Mouse (Mus musculus) kidney, embryonic 16.5 days (tissue): ENCODE measurements around the gene Rhno1. TPM values are rescaled to one million over a fixed set of nuclear protein-coding genes. Genes with fewer than 3 reads are reported as not detected.

Experiments used
- ATAC-seq: fragments of 200-750 bp; cut with Nextera tagmentation; 2 replicates; pipeline ENCODE4 v1.8.0; 2017; ENCODE audit warnings: moderate TSS enrichment; ENCODE audit not compliant: low FRiP score, low TSS enrichment
- H3K27ac ChIP-seq: fragments of 300-500 bp; sonication (generic); 2 replicates; pipeline ENCODE4 v1.5.1; 2014; ENCODE audit warnings: low read length
- H3K27me3 ChIP-seq: fragments of 300-500 bp; sonication (generic); 2 replicates; pipeline ENCODE4 v1.6.1; 2014; ENCODE audit warnings: low read length, control low read depth, mixed read lengths; ENCODE audit not compliant: insufficient read depth
- H3K36me3 ChIP-seq: fragments of 300-500 bp; sonication (generic); 2 replicates; pipeline ENCODE4 v1.6.1; 2014; ENCODE audit warnings: low read length, control low read depth, mixed read lengths; ENCODE audit not compliant: insufficient read depth
- H3K4me1 ChIP-seq: fragments of 300-500 bp; sonication (generic); 2 replicates; pipeline ENCODE4 v1.6.1; 2014; ENCODE audit warnings: low read length, control low read depth, mixed read lengths; ENCODE audit not compliant: insufficient read depth
- H3K4me2 ChIP-seq: fragments of 300-500 bp; sonication (generic); replicated peaks from 2 replicates; pipeline ENCODE4 v1.6.1; 2014; ENCODE audit warnings: low read depth, low read length
- H3K4me3 ChIP-seq: fragments of 300-500 bp; sonication (generic); 2 replicates; pipeline ENCODE4 v1.5.1; 2014; ENCODE audit warnings: mild to moderate bottlenecking, low read length
- H3K9ac ChIP-seq: fragments of 300-500 bp; sonication (generic); replicated peaks from 2 replicates; pipeline ENCODE4 v1.6.1; 2014; ENCODE audit warnings: low read length
- H3K9me3 ChIP-seq: fragments of 300-500 bp; sonication (generic); 2 replicates; pipeline ENCODE4 v1.6.1; 2016; ENCODE audit warnings: low read length, control low read depth
- WGBS: fragments of 180-500 bp; shearing (Covaris S2); extraction: QIAGEN DNeasy Blood & Tissue Kit; methylation state at CpG from one replicate; pipeline ENCODE4 v1.1.7; 2014; 5-methylcytosine and 5-hydroxymethylcytosine counted together
- polyA plus RNA-seq: library from polyadenylated mRNA; unstranded; fragments of >200 nt; fragmentation: Nextera tagmentation; extraction: Ambion mirVana; gene quantifications from 2 replicates; pipeline ENCODE4 v1.2.1, GENCODE M21; 2015

Rhno1 gene
- polyA plus RNA-seq, 1 experiment from 2014 or later, result 121 TPM

DNA sequence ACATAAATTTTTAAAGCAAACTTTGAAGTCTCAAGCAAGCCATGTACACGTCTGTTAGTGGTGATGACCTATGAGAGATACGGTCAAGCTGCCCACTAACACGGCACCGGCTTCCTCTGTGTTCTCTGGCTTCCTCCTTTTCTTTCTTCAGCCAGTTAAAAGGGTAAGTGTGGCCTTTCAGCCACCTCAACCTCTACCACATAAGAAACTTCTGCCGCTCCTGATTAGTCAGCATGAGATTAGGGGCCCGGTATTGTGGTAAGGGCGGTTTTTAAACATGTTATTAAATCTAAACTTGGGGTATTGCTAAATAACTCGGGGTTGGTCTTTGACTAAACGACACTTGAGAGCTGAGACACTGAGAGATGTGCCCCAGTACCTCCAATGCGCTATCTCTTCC is 17.1 kb downstream of the Rhno1 start:
- Histone ChIP-seq H3K4me2 (no peak overlapping the region), H3K36me3 (peaks cover 9% of the 10 kb centered on the region), H3K27me3 (no peaks in the 10 kb centered on the region), H3K4me1 (0 out of 2 replicates have a peak, but pooled peaks cover 5% of the 10 kb centered on the region), H3K9ac (no peak overlapping the region), H3K4me3 (no peak overlapping the region), H3K27ac (no peak overlapping the region), H3K9me3 (no peaks in the 10 kb centered on the region)
- ATAC-seq, result no peak
- WGBS, result 85% methylated on average over 10 of the region's 10 CpGs

DNA sequence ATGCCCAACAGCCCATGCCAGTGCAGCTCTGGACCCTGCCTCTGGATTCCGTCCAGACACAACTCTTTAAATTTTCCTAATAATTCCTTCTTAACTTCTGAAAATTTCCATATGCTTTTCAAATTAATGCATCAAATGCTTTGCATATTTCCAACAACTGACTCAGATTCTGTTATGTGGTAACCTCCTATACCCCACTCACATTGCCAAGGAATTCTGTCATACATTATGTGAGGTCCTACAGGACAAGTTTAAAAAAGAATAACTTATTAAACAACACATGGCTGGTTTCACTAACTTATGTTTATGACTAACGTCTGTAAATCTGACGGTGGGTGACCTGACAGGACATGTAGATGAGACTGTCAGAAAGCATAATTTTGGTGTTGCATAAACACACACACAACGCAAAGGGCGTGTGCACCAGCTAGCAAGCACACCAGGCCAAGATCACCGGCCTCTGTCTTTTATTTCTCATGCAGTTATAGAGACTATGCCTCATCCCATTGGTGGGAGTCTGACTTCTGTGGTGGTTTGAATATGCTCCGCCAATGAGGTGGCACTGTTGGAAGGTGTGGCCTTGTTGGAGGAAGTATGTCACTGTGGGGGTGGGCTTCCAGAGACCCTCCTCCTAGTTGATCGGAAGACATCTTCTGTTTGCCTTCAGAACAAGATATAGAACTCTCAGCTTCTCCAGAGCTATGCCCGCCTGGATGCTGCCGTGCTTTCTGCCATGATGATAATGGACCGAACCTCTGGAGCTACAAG is 20.6 kb downstream of the Rhno1 start:
- ATAC-seq, result peak; percentile 40; the same call in 1 of the 2 replicates
- no peak overlapping the region for H3K9ac ChIP-seq
- WGBS, result 86% methylated on average over 11 of the region's 11 CpGs
- H3K27me3 ChIP-seq, result no peaks in the 10 kb centered on the region
- peaks cover 20% of the 10 kb centered on the region for H3K4me1 ChIP-seq
- peak overlapping the region; percentile 51; the same call in 1 of the 2 replicates for H3K27ac ChIP-seq
- no peak overlapping the region for H3K4me2 ChIP-seq
- no peak overlapping the region for H3K4me3 ChIP-seq
- peaks cover 7% of the 10 kb centered on the region; the same call in 1 of the 2 replicates for H3K36me3 ChIP-seq
- H3K9me3 ChIP-seq, result no peaks in the 10 kb centered on the region

DNA sequence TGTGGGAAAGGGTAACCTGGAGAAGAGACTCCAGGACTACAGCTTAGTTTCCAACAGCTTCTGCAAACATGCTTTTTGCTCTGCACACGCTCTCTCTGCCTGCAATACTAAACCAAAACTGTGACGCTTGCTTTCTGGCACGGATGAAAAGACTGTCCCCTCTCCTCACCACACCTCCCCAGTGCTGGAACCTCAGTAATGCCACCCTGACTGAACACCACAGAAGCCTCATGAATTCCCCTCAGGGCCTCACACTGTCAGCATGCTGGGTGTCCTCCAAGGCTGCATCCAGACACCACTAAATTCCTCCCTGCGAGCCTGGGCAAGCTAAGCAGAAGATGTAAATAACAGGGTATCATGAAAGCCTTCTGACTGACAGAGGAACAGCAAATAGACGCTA is 23.8 kb downstream of the Rhno1 start:
- ATAC-seq, result no peak
- peaks cover 9% of the 10 kb centered on the region for H3K36me3 ChIP-seq
- no peak overlapping the region for H3K9ac ChIP-seq
- 28% methylated on average over 5 of the region's 5 CpGs for WGBS
- peak overlapping the region; percentile 63; the same call in 1 of the 2 replicates for H3K27ac ChIP-seq
- H3K27me3 ChIP-seq, result no peaks in the 10 kb centered on the region
- H3K9me3 ChIP-seq, result no peaks in the 10 kb centered on the region
- H3K4me2 ChIP-seq, result no peak overlapping the region
- H3K4me3 ChIP-seq, result no peak overlapping the region
- H3K4me1 ChIP-seq, result peaks cover 28% of the 10 kb centered on the region

DNA sequence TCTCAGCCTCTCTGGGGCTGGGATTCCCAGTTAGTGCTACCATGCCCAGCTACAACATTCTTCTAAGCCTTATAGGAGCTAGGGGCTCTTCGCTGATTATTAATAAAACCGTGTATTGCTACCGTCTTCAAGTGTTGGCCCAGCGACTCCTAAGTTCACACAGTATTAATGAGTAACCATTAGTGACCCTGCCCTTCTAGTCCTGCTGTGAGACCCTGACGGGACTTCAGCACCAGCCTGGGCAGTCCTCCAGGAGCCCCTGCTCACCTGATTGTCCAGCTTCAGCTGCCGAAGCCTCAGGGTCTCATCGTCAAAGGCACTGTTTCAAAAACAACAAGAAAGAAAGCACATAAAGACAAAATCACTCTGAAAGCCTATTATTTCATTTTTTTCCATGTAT is 25.2 kb downstream of the Rhno1 start:
- Histone ChIP-seq H3K27ac (peak overlapping the region; percentile 65), H3K27me3 (no peaks in the 10 kb centered on the region), H3K4me2 (no peak overlapping the region), H3K9ac (no peak overlapping the region), H3K36me3 (peaks cover 21% of the 10 kb centered on the region), H3K4me3 (no peak overlapping the region), H3K9me3 (no peaks in the 10 kb centered on the region), H3K4me1 (peaks cover 26% of the 10 kb centered on the region)
- ATAC-seq, result peak; percentile 64
- 68% methylated on average over 7 of the region's 7 CpGs for WGBS

DNA sequence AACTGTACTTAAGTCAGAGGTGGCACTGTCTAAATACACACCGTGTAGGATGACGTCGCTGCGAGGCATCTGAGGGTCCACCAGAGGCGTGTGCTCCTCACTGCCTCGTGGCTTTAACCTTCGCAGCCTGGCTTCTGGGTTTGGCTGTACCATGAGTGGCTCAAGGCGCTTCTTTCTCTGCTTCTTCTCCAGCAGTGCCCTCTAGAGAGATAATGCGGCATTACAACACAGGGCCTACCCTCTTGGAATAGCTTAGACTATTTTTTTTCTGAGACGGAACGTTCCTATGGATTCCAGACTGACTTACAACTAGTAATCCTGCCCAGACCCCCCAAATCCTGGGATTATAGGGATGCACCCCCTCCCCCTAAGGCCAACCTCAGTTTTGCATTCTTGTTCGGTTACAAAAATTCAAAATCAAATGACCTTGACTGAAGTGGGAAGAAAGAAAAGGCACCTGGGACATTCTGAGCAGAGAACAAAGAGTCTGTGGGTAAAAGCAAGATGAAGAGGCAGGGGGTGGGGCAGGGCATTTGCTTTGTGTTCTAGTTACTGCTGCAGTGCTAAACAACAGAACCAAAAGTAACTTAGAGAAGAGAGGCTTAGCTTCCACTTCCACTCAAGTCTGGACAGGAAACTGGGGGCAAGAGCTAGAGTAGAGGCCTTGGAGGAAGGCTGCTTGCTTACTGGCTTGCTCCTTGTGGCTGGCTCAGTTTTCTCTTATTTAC is 28.1 kb downstream of the Rhno1 start:
- no peaks in the 10 kb centered on the region for H3K27me3 ChIP-seq
- no peak overlapping the region for H3K4me3 ChIP-seq
- H3K9me3 ChIP-seq, result peaks cover 10% of the 10 kb centered on the region
- H3K27ac ChIP-seq, result no peak overlapping the region
- 29% methylated on average over 12 of the region's 12 CpGs for WGBS
- H3K4me2 ChIP-seq, result no peak overlapping the region
- peaks cover 35% of the 10 kb centered on the region for H3K36me3 ChIP-seq
- H3K4me1 ChIP-seq, result peaks cover 19% of the 10 kb centered on the region
- H3K9ac ChIP-seq, result 0 out of 2 replicates have a peak overlapping the region, but pooled peaks have one; percentile 11
- no peak for ATAC-seq

DNA sequence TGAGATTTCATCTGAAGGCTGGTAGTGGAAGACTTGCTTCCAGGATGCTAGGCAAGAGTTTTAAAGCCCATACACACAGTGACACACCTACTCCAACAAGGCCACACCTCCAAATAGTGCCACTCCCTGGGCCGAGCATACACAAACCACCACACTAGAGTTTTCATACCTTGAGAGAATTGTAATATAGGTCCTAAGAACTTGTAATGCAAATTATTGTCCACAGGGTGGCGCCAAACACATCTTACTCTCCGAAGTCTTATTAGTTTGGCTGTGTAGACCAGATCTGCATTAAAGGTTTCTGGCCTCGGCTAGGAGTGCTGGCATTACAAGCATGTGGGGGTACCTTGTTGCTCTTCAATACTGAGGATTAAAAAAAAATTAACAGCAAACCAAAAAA is 44.4 kb downstream of the Rhno1 start:
- 0 out of 2 replicates have a peak, but pooled peaks have one; percentile 37 for ATAC-seq
- Histone ChIP-seq H3K9ac (no peak overlapping the region), H3K4me2 (no peak overlapping the region), H3K27me3 (no peaks in the 10 kb centered on the region), H3K36me3 (peaks cover 22% of the 10 kb centered on the region), H3K27ac (no peak overlapping the region), H3K9me3 (no peaks in the 10 kb centered on the region), H3K4me1 (no peaks in the 10 kb centered on the region), H3K4me3 (no peak overlapping the region)
- 6% methylated on average over 4 of the region's 4 CpGs for WGBS

DNA sequence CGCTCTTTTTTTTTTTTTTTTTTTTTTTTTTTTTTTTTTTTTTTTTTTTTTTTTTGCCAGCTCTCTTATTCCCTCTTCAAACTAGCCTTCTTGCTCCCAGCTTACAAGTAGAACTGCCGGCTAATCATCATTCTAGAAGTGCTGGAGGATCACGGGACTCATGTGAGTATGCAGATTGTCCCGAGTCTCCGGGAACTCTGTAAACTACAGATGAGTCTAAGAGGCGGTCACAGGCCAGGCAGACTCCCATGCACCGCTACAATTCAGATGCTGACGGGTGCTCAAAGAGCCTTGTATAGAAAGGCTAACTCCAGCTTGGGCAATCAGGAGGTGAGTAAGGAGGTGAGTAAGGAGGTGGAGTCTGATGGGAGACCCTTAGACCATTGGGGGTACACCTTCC is 47.1 kb downstream of the Rhno1 start:
- 77% methylated on average over 8 of the region's 8 CpGs for WGBS
- Histone ChIP-seq H3K9me3 (no peaks in the 10 kb centered on the region), H3K36me3 (no peaks in the 10 kb centered on the region), H3K4me3 (no peak overlapping the region), H3K27me3 (no peaks in the 10 kb centered on the region), H3K9ac (no peak overlapping the region), H3K4me2 (no peak overlapping the region), H3K27ac (no peak overlapping the region), H3K4me1 (no peaks in the 10 kb centered on the region)
- no peak for ATAC-seq

DNA sequence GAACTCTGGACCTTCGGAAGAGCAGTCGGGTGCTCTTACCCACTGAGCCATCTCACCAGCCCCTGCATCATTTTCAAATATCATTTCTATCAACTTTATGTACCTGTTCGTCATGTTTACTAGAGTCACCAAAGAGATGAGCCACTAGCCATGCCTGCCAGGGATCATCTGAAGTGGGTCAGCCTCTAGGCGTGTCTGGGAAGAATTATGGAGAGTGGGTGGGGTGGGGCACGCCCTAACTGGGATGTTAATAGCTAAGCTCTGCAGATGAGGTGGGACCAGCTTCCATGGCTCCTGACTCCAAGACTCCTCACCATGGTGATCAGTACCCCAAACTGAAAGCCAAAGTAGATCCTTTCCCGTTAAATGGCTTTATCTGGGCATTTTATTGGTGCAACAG is 47.9 kb downstream of the Rhno1 start:
- H3K4me3 ChIP-seq, result no peak overlapping the region
- H3K27me3 ChIP-seq, result no peaks in the 10 kb centered on the region
- H3K4me1 ChIP-seq, result no peaks in the 10 kb centered on the region
- no peak overlapping the region for H3K27ac ChIP-seq
- ATAC-seq, result no peak
- no peaks in the 10 kb centered on the region for H3K36me3 ChIP-seq
- H3K9ac ChIP-seq, result no peak overlapping the region
- H3K9me3 ChIP-seq, result no peaks in the 10 kb centered on the region
- H3K4me2 ChIP-seq, result no peak overlapping the region
- WGBS, result 84% methylated on average over 6 of the region's 6 CpGs

DNA sequence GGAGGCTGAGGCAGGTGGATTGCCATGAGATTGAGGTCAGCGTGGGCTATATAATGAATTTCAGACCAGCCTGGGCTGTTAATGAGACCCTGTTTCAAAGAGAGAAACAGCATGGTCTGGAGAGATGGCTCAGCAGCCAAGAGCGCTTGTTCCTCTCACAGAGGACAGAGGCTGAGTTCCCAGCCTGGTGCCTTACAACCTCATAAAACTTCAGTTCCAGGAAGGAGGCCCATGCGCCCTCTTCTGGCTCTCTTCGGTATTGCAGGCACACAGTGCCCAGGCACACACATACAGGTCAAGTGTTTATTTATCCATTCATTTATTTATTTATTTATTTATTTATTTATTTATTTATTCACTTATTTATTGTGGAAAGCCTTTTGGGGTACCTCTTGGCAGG is 54.4 kb downstream of the Rhno1 start:
- Histone ChIP-seq H3K4me1 (no peaks in the 10 kb centered on the region), H3K27me3 (no peaks in the 10 kb centered on the region), H3K27ac (no peak overlapping the region), H3K9ac (no peak overlapping the region), H3K4me2 (no peak overlapping the region), H3K36me3 (no peaks in the 10 kb centered on the region), H3K9me3 (no peaks in the 10 kb centered on the region), H3K4me3 (no peak overlapping the region)
- ATAC-seq, result peak; percentile 63
- 23% methylated on average over 4 of the region's 4 CpGs for WGBS
